Mouse (Mus musculus) heart, adult 11 months (tissue): ENCODE results near the gene Shisal1.

ENCODE experiments used
- DNase-seq: peaks from one replicate; pipeline ENCODE4 v3.0.0; 2022

The Shisal1 gene

GRCm38 (mm10) chr15:84446997-84447396 lies at the start of gene Shisal1:
TSS of gene Shisal1 (minus strand) at chr15:84447097.
- DNase-seq, result no peak

- no peak for DNase-seq
Observed at GRCm38 (mm10) chr15:84490486-84490885, 43.6 kb upstream of the Shisal1 start.

- no peak for DNase-seq
Observed at GRCm38 (mm10) chr15:84484255-84484654, 37.4 kb upstream of the Shisal1 start.

GRCm38 (mm10) chr15:84483622-84484021 lies 36.7 kb upstream of the Shisal1 start:
- no peak for DNase-seq

GRCm38 (mm10) chr15:84481259-84481877 lies 34.5 kb upstream of the Shisal1 start:
- DNase-seq, result no peak

- peak; percentile 93 for DNase-seq
Observed at GRCm38 (mm10) chr15:84469391-84469790, 22.5 kb upstream of the Shisal1 start.

- DNase-seq, result no peak
Observed at GRCm38 (mm10) chr15:84467761-84468160, 20.9 kb upstream of the Shisal1 start.

GRCm38 (mm10) chr15:84466458-84467267 lies 19.8 kb upstream of the Shisal1 start:
- DNase-seq, result peak; percentile 96

- DNase-seq, result no peak
Observed at GRCm38 (mm10) chr15:84461429-84461828, 14.5 kb upstream of the Shisal1 start.

GRCm38 (mm10) chr15:84458983-84459382 lies 12.1 kb upstream of the Shisal1 start:
- DNase-seq, result no peak

GRCm38 (mm10) chr15:84455286-84455685 lies 8.4 kb upstream of the Shisal1 start:
- no peak for DNase-seq

- no peak for DNase-seq
Observed at GRCm38 (mm10) chr15:84453091-84453490, 6.2 kb upstream of the Shisal1 start.

GRCm38 (mm10) chr15:84450441-84451183 lies 3.7 kb upstream of the Shisal1 start:
- peak; percentile 93 for DNase-seq

GRCm38 (mm10) chr15:84445812-84446716 lies 833 bp downstream of the Shisal1 start:
- no peak for DNase-seq

GRCm38 (mm10) chr15:84444181-84444580 lies 2.7 kb downstream of the Shisal1 start:
- no peak for DNase-seq

GRCm38 (mm10) chr15:84443631-84444030 lies 3.3 kb downstream of the Shisal1 start:
- no peak for DNase-seq

- no peak for DNase-seq
Observed at GRCm38 (mm10) chr15:84441682-84442315, 5.1 kb downstream of the Shisal1 start.

GRCm38 (mm10) chr15:84440820-84441219 lies 6.1 kb downstream of the Shisal1 start:
- DNase-seq, result peak; percentile 93

- no peak for DNase-seq
Observed at GRCm38 (mm10) chr15:84433586-84434185, 13.2 kb downstream of the Shisal1 start.

- peak; percentile 98 for DNase-seq
Observed at GRCm38 (mm10) chr15:84430482-84430881, 16.4 kb downstream of the Shisal1 start.

GRCm38 (mm10) chr15:84427624-84428023 lies 19.3 kb downstream of the Shisal1 start:
- DNase-seq, result no peak

- DNase-seq, result no peak
Observed at GRCm38 (mm10) chr15:84425733-84426132, 21.2 kb downstream of the Shisal1 start.
